Mouse (Mus musculus) embryo, embryonic 9.5 days (tissue): ENCODE results near the gene Elmod1.
A peak's percentile ranks its signal among the peaks of the same experiment; 100 is the strongest.
"Not testable (repeated sequence)": the region's sequence is repeated elsewhere in the genome, so short reads cannot be mapped to it uniquely, and the experiment has no call there.

Experiments
- DNase-seq: peaks from one replicate; pipeline ENCODE4 v3.0.0-alpha.2; 2017; ENCODE audit errors: extremely low spot score

Elmod1 gene

GRCm38 (mm10) chr9:53975122-53975518 lies at the start of gene Elmod1:
Gene Elmod1, minus strand, starts transcription at chr9:53975301.
- peak; percentile 73 for DNase-seq

GRCm38 (mm10) chr9:54022795-54023194 lies 47.7 kb upstream of the Elmod1 start:
- no peak for DNase-seq

- no peak for DNase-seq
Observed at GRCm38 (mm10) chr9:53994528-53994927, 19.4 kb upstream of the Elmod1 start.

- not testable (repeated sequence) for DNase-seq
Observed at GRCm38 (mm10) chr9:53992567-53992966, 17.5 kb upstream of the Elmod1 start.

GRCm38 (mm10) chr9:53990921-53991320 lies 15.8 kb upstream of the Elmod1 start:
- DNase-seq: peak; percentile 59

- peak; percentile 24 for DNase-seq
Observed at GRCm38 (mm10) chr9:53986972-53987371, 11.9 kb upstream of the Elmod1 start.

GRCm38 (mm10) chr9:53984868-53985267 lies 9.8 kb upstream of the Elmod1 start:
- DNase-seq: peak; percentile 31

GRCm38 (mm10) chr9:53974328-53975121 lies 576 bp downstream of the Elmod1 start:
- DNase-seq: peak; percentile 41

GRCm38 (mm10) chr9:53973929-53974327 lies 1.2 kb downstream of the Elmod1 start:
- no peak for DNase-seq

GRCm38 (mm10) chr9:53973241-53973640 lies 1.9 kb downstream of the Elmod1 start:
- no peak for DNase-seq

GRCm38 (mm10) chr9:53972358-53972757 lies 2.7 kb downstream of the Elmod1 start:
- no peak for DNase-seq

GRCm38 (mm10) chr9:53967610-53968368 lies 7.3 kb downstream of the Elmod1 start:
- no peak for DNase-seq

GRCm38 (mm10) chr9:53957021-53957420 lies 18.1 kb downstream of the Elmod1 start:
- DNase-seq: no peak

GRCm38 (mm10) chr9:53954853-53955252 lies 20.2 kb downstream of the Elmod1 start:
- no peak for DNase-seq

- no peak for DNase-seq
Observed at GRCm38 (mm10) chr9:53947463-53947862, 27.6 kb downstream of the Elmod1 start.

- no peak for DNase-seq
Observed at GRCm38 (mm10) chr9:53938555-53938954, 36.5 kb downstream of the Elmod1 start.

- DNase-seq: peak; percentile 45
Observed at GRCm38 (mm10) chr9:53934179-53934578, 40.9 kb downstream of the Elmod1 start.

- no peak for DNase-seq
Observed at GRCm38 (mm10) chr9:53933375-53933774, 41.7 kb downstream of the Elmod1 start.

- no peak for DNase-seq
Observed at GRCm38 (mm10) chr9:53930906-53931305, 44.2 kb downstream of the Elmod1 start.

GRCm38 (mm10) chr9:53921061-53921460 lies 54.0 kb downstream of the Elmod1 start:
- no peak for DNase-seq

- no peak for DNase-seq
Observed at GRCm38 (mm10) chr9:53915929-53916721, 59.0 kb downstream of the Elmod1 start.

- no peak for DNase-seq
Observed at GRCm38 (mm10) chr9:53910823-53911222, 64.3 kb downstream of the Elmod1 start.
